Mouse (Mus musculus) cortical plate, adult 2 months (tissue): ENCODE results near the gene Bach2.

ENCODE experiments used
- CTCF ChIP-seq: fragments of 200-500 bp; IDR thresholded peaks from 2 replicates; pipeline ENCODE4 v1.5.1; 2011; ENCODE audit warnings: mild to moderate bottlenecking, control low read depth, low read length; ENCODE audit not compliant: insufficient read depth; ENCODE audit errors: extremely low read depth
- POLR2A ChIP-seq: fragments of 200-500 bp; IDR thresholded peaks from 2 replicates; pipeline ENCODE4 v1.6.1; 2011; ENCODE audit warnings: mild to moderate bottlenecking, low read length, control low read depth; ENCODE audit not compliant: insufficient read depth; ENCODE audit errors: extremely low read depth

GRCm38 (mm10) chr4:32560724-32561554, 322.3 kb downstream of the Bach2 start:
- TF ChIP-seq POLR2A (no peak), CTCF (peak; percentile 37)
